Mouse (Mus musculus) liver, postnatal 0 days (tissue): ENCODE data around the gene Inpp4b. TPM values are rescaled to one million over a fixed set of nuclear protein-coding genes. Genes with fewer than 3 reads are reported as not detected.

Experiments used
- ATAC-seq: fragments of 200-750 bp; cut with Nextera tagmentation; 2 replicates; pipeline ENCODE4 v1.8.0; 2017; ENCODE audit warnings: mild to moderate bottlenecking, moderate library complexity
- DNase-seq: peaks from one replicate; pipeline ENCODE4 v3.0.0-alpha.2; 2016
- H3K27ac ChIP-seq: fragments of 300-500 bp; sonication (generic); 2 replicates; pipeline ENCODE4 v1.5.1; 2014; ENCODE audit warnings: antibody characterized with exemption, moderate library complexity, mild to moderate bottlenecking, low read depth
- H3K27me3 ChIP-seq: fragments of 300-500 bp; sonication (generic); 2 replicates; pipeline ENCODE4 v1.6.1; 2014; ENCODE audit warnings: low read length, control low read depth, mixed read lengths; ENCODE audit not compliant: insufficient read depth
- H3K36me3 ChIP-seq: fragments of 300-500 bp; sonication (generic); replicated peaks from 2 replicates; pipeline ENCODE4 v1.6.1; 2014; ENCODE audit warnings: mild to moderate bottlenecking, control low read depth, low read length, moderate library complexity, mixed read lengths; ENCODE audit not compliant: insufficient read depth
- H3K4me1 ChIP-seq: fragments of 300-500 bp; sonication (generic); 2 replicates; pipeline ENCODE4 v1.6.1; 2014; ENCODE audit warnings: antibody characterized with exemption, mild to moderate bottlenecking, control low read depth; ENCODE audit not compliant: insufficient read depth
- H3K4me2 ChIP-seq: fragments of 300-500 bp; sonication (generic); 2 replicates; pipeline ENCODE4 v1.6.1; 2014; ENCODE audit warnings: low read depth, mild to moderate bottlenecking, low read length, moderate library complexity, mixed read lengths
- H3K4me3 ChIP-seq: fragments of 300-500 bp; sonication (generic); 2 replicates; pipeline ENCODE4 v1.5.1; 2014; ENCODE audit warnings: low read depth, low read length
- H3K9ac ChIP-seq: fragments of 300-500 bp; sonication (generic); replicated peaks from 2 replicates; pipeline ENCODE4 v1.6.1; 2014; ENCODE audit warnings: mild to moderate bottlenecking, moderate library complexity
- H3K9me3 ChIP-seq: fragments of 300-500 bp; sonication (generic); 2 replicates; pipeline ENCODE4 v1.6.1; 2016; ENCODE audit warnings: mild to moderate bottlenecking, control low read depth, low read length, mixed read lengths
- CTCF ChIP-seq: sonication (generic); IDR thresholded peaks from 2 replicates; pipeline ENCODE4 v1.5.1; 2016; ENCODE audit warnings: antibody characterized with exemption, low read depth
- EP300 ChIP-seq: IDR thresholded peaks from 2 replicates; pipeline ENCODE4 v1.6.1; 2016; ENCODE audit warnings: antibody characterized with exemption, low read depth, mild to moderate bottlenecking
- WGBS: fragments of 180-500 bp; shearing (Covaris S2); extraction: QIAGEN DNeasy Blood & Tissue Kit; methylation state at CpG from one replicate; pipeline ENCODE4 v1.1.7; 2014; ENCODE audit not compliant: insufficient replicate concordance; 5-methylcytosine and 5-hydroxymethylcytosine counted together
- polyA plus RNA-seq: library from polyadenylated mRNA; unstranded; fragments of >200 nt; fragmentation: Nextera tagmentation; extraction: Ambion mirVana; gene quantifications from 2 replicates; pipeline ENCODE4 v1.2.1, GENCODE M21; 2015

Gene Inpp4b
- polyA plus RNA-seq, 1 experiment from 2014 or later: 0.82 TPM

GRCm38 (mm10) chr8:81770603-81771276 lies 428.4 kb downstream of the Inpp4b start:
- ATAC-seq: no peak
- H3K9me3 ChIP-seq: no peaks in the 10 kb centered on the region
- H3K27me3 ChIP-seq: no peaks in the 10 kb centered on the region
- H3K27ac ChIP-seq: no peak overlapping the region
- peaks cover 15% of the 10 kb centered on the region for H3K4me1 ChIP-seq
- no peak for TF ChIP-seq EP300
- TF ChIP-seq CTCF: no peak
- H3K4me2 ChIP-seq: no peak overlapping the region
- no peak overlapping the region for H3K9ac ChIP-seq
- no peak for DNase-seq
- WGBS: 75% methylated on average over 6 of the region's 6 CpGs
- H3K4me3 ChIP-seq: no peak overlapping the region
- H3K36me3 ChIP-seq: no peaks in the 10 kb centered on the region

GRCm38 (mm10) chr8:81772855-81773254 lies 430.5 kb downstream of the Inpp4b start:
- TF ChIP-seq EP300 (no peak), CTCF (no peak)
- Histone ChIP-seq H3K4me1 (peaks cover 7% of the 10 kb centered on the region), H3K27ac (no peak overlapping the region), H3K27me3 (no peaks in the 10 kb centered on the region), H3K4me2 (no peak overlapping the region), H3K36me3 (no peaks in the 10 kb centered on the region), H3K4me3 (no peak overlapping the region), H3K9ac (no peak overlapping the region), H3K9me3 (no peaks in the 10 kb centered on the region)
- WGBS: 79% methylated on average over 5 of the region's 5 CpGs
- DNase-seq (no peak), ATAC-seq (no peak)

- Histone ChIP-seq H3K36me3 (no peaks in the 10 kb centered on the region), H3K4me2 (peak overlapping the region; percentile 50), H3K4me1 (peaks cover 7% of the 10 kb centered on the region), H3K9ac (no peak overlapping the region), H3K4me3 (no peak overlapping the region), H3K27ac (peak overlapping the region; percentile 44), H3K9me3 (no peaks in the 10 kb centered on the region), H3K27me3 (no peaks in the 10 kb centered on the region)
- TF ChIP-seq EP300 (no peak), CTCF (no peak)
- ATAC-seq: peak; percentile 62
- WGBS: 39% methylated on average over 9 of the region's 9 CpGs
- DNase-seq: no peak
Observed at GRCm38 (mm10) chr8:81773305-81773965, 431.1 kb downstream of the Inpp4b start.

GRCm38 (mm10) chr8:81774010-81774409 lies 431.7 kb downstream of the Inpp4b start:
- 33% methylated on average over 4 of the region's 4 CpGs for WGBS
- Histone ChIP-seq H3K36me3 (no peaks in the 10 kb centered on the region), H3K4me3 (no peak overlapping the region), H3K27ac (peak overlapping the region; percentile 44), H3K9me3 (no peaks in the 10 kb centered on the region), H3K4me1 (peaks cover 7% of the 10 kb centered on the region), H3K4me2 (peak overlapping the region; percentile 50), H3K27me3 (no peaks in the 10 kb centered on the region), H3K9ac (peak overlapping the region; percentile 19; the same call in 1 of the 2 replicates)
- ATAC-seq (peak; percentile 81), DNase-seq (no peak)
- TF ChIP-seq CTCF (no peak), EP300 (no peak)

GRCm38 (mm10) chr8:81774454-81774853 lies 432.1 kb downstream of the Inpp4b start:
- H3K9ac ChIP-seq: no peak overlapping the region
- WGBS: 24% methylated on average over 1 of the region's 1 CpGs

GRCm38 (mm10) chr8:81776516-81777237 lies 434.3 kb downstream of the Inpp4b start:
- no peak for ATAC-seq

More at GRCm38 (mm10) chr8:81774454-81774853, 432.1 kb downstream of the Inpp4b start:
- H3K4me3 ChIP-seq: no peak overlapping the region
- no peaks in the 10 kb centered on the region for H3K27me3 ChIP-seq
- TF ChIP-seq CTCF: no peak
- TF ChIP-seq EP300: peak; percentile 86
- H3K4me2 ChIP-seq: no peak overlapping the region
- DNase-seq (no peak), ATAC-seq (peak; percentile 76)
- peak overlapping the region; percentile 44 for H3K27ac ChIP-seq
- no peaks in the 10 kb centered on the region for H3K36me3 ChIP-seq
- no peaks in the 10 kb centered on the region for H3K9me3 ChIP-seq
- peaks cover 7% of the 10 kb centered on the region for H3K4me1 ChIP-seq

More at GRCm38 (mm10) chr8:81776516-81777237, 434.3 kb downstream of the Inpp4b start:
- Histone ChIP-seq H3K9me3 (no peaks in the 10 kb centered on the region), H3K9ac (no peak overlapping the region), H3K36me3 (no peaks in the 10 kb centered on the region), H3K4me1 (peaks cover 7% of the 10 kb centered on the region), H3K4me2 (no peak overlapping the region), H3K4me3 (no peak overlapping the region), H3K27me3 (no peaks in the 10 kb centered on the region), H3K27ac (no peak overlapping the region)
- DNase-seq: no peak
- TF ChIP-seq CTCF (no peak), EP300 (no peak)
- WGBS: 77% methylated on average over 4 of the region's 4 CpGs
